Mouse (Mus musculus): ENCODE results near the gene Exph5.

Exph5 gene

DNA sequence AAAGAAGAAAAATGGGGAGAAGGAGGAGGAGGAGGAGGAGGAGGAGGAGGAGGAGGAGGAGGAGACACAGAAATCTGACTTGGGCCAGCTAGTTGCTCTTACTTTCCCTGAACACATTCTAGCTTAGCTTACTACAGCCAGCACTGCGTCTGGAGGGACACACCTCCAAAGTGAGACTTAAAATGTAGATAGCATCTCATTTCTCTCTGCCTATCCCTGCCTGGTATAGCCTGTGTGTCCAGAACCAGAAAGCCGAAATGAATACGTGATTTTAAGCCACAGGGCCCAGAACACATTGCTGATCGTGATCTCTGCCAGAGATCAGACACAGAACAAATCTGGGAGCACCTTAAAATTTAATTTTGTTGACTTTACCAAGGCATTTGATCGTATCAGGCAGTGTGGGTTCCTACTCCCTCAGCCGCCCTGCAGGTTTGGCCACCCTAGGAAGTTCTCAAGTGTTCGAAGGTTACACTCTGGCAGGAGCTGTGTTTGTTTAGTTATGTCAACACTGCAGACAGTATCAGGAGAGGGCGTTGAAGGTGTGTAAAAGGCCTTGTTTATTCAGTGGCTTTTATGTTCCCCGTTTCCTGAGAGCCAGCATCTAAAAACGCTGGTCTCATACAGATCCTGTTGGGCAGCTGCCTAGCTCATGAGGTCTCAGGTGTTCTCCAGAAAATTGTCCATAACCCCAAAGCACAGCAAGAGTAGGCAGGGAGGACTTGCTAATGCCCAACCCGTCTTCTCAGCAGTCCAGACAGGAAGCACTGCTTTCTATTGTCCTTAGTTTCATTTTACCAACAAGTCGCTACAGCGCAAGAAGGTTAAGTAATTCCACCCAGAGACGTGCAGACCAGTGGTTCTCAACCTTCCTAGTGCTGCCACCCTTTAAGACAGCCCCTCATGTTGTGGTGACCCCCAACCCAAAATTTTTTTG lies 55.0 kb downstream of the Exph5 start:
- no peak for DNase-seq (ENCODE audit: low spot score)

- no peak for DNase-seq (ENCODE audit: low spot score)
These were observed 69.9 kb downstream of the Exph5 start for GRCm38 (mm10) chr9:53371339-53371738.

GRCm38 (mm10) chr9:53375907-53376306 lies 74.4 kb downstream of the Exph5 start:
- DNase-seq (ENCODE audit: low spot score) = no peak

DNA sequence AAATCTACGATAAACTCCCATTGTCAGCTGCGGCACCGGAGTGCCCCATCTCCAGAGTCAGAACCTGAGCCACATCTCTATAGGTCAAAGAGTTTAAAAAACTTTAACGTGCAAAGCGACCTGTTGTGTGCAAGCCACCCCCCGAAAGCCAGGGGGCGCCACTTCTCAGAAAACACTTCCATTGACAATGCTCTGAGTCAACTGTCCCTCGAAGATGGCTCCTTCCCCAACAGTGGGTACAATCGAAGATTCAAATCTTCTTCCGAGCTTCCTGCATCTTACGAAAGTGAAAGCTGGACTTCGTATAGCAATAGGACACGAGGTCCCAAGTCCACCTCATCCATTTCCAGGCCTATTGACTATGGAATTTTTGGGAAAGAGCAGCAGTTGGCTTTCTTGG lies 75.3 kb downstream of the Exph5 start:
- DNase-seq (ENCODE audit: low spot score) = no peak

DNA sequence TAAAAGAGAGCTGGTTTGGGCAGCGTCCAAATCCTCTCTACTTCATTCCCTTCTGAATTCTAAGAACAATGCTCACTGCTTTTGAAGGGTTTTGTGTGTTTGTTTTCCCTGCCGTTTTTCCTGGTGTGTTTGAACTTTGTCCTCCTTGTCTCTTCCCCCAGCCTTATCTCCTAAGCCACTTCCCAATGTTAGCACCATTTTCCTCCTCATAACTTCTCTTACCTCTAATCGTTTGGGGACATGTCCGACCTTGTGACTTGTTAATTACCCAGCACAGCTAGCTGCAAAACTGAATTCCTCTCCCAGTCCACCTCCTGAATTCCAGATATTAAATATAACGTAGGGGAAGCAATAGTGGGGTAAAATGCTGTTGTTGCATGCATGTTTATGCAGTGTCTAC lies 76.1 kb downstream of the Exph5 start:
- DNase-seq (ENCODE audit: low spot score) = no peak

- DNase-seq (ENCODE audit: low spot score) = no peak
These were observed 76.7 kb downstream of the Exph5 start for GRCm38 (mm10) chr9:53378171-53378570.

GRCm38 (mm10) chr9:53380595-53380994 lies 79.1 kb downstream of the Exph5 start:
- DNase-seq (ENCODE audit: low spot score) = no peak

DNA sequence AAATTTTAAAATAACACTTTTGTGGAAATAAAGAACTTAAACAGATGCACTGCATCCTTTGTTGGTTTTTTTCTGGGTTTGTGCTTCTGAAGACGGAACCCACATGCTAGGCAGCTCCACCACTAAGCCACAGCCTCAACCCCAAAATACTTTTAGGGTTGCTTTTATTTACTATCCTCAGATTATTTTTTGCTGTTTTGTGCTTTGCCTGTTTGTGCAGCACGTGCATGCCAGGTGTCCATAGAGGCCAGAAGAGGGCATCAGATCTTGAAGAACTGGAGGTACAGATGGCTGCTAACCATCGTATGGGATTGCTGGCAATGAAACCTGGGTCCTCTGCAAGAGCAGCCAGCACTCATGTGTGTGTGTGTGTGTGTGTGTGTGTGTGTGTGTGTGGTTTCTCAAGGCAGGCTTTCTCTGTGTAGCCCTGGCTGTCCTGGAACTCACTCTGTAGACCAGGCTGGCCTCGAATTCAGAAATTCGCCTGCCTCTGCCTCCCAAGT lies 79.7 kb downstream of the Exph5 start:
- DNase-seq (ENCODE audit: low spot score) = no peak

DNA sequence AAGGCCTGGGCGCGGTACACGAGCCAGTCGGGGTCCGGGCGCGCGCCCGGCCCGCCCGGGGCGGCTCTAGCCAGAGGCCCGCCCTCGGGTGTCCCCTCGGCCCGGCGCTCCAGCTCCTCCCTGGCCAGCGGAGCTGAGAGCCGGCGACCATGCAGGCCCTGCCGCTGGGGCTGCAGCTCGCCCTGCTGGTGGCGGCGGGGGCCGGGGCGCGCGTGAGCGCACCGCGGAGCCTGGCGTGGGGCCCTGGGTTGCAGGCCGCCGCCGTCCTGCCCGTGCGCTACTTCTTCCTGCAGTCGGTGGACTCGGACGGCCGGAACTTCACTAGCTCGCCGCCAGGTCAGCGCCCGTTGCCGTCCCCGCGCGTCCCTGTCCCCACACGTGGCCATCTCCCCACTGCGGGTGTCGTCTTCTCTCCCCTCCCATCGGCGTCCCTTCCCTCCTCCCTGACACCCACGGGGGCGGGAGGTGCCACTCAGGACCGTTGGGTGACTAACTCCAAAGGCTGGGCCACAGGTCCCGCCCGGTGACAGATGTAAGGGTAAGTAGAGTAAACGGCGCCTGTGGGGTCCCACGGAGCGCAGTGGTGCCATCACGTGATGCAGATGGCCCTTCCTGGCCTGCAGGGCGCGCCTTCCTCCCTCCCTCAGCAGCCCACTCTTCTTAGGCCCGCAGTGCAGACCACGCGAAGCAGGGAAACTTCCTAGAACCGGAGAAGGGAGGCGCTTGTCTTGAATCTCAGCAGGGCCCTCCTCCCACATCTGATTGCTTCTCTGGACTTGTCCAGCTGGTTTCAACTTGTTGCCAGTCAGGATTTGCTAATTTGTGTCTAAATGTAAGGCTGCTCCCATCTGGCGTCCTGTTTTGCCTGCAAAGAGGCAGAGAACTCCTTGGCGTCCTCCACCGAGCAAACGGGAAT lies 82.7 kb downstream of the Exph5 start, which contains the start of gene Kdelc2:
Kdelc2 (plus strand) TSS at position 75 of the 916 bp plus-strand sequence.
- peak; percentile 79 for DNase-seq (ENCODE audit: low spot score)

DNA sequence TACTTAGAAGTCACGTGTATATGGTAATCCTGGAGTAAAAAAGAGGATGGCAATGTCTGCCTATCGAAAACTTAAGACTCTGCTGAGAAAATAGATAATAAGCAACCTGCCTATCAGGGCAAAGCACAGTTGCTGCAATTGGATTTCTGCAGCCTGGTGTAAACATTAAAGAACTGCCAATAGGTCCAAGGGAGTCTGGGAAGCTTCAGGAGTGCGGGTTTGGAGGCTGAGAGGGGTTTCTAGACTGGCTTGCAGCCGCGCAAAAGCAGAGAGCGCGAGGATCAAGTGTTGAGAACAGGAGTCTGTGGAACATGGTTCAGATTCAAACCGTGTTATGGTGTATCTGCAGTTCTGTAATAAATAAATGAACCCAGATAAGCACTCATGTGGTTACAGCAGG lies 83.4 kb downstream of the Exph5 start:
- no peak for DNase-seq (ENCODE audit: low spot score)

DNA sequence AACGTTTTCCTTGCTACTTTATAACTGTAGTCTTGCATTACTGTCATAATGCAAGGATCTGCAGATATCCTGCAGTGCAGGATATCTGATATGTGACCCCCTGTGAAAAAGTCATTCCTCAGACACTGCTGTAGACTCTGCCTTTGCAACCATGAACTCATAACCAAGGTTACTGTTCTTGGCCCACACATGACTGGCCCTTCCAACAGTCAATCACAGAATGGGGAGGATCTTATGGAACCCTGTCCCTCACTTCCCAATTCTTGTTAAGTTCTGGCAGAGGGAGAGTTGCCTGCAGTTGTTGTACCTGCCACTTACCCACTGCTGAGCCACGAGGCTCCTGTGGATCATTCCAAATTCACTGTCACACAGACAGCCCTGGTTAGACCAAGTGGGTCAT lies 86.0 kb downstream of the Exph5 start:
- no peak for DNase-seq (ENCODE audit: low spot score)

GRCm38 (mm10) chr9:53389109-53389508 lies 87.6 kb downstream of the Exph5 start:
- no peak for DNase-seq (ENCODE audit: low spot score)

GRCm38 (mm10) chr9:53390136-53390535 lies 88.7 kb downstream of the Exph5 start:
- no peak for DNase-seq (ENCODE audit: low spot score)

- DNase-seq (ENCODE audit: low spot score) = no peak
These were observed 96.4 kb downstream of the Exph5 start for GRCm38 (mm10) chr9:53397685-53398387.

DNA sequence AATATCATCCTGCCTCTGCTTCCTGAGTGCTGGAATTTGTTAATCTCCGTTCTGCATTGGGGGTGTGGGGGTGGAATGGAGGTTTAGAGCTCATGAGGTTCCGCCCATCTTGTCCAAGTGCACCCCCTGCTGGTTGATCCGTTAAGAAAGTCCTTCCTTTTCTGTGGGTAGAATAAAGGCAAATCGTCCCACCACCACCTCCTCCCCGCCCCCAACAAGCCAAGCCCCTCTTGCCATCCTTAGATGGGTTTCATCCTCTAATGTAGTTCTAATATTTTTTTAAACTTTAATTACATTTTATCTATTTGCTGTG lies 96.9 kb downstream of the Exph5 start:
- peak; percentile 63 for DNase-seq (ENCODE audit: low spot score)

DNA sequence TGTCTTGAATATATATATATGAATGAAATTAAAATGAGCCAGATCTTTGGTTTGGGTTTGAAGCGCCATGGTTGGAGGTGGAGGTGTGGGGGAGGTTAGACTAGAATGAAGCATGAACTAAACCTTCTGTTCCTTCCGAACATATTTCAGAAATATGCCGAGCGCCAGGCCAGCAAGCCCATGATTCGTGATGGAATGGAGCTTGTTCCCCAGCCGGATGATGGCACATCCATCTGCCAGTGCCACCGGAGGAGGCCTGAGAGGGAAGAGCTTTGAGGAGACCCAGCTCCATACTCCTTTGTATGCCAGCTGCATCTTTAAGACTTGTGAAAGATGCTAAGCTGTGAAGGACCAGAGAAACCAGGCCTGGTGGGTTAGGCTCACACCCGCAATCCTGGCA lies 98.1 kb downstream of the Exph5 start:
- no peak for DNase-seq (ENCODE audit: low spot score)

- no peak for DNase-seq (ENCODE audit: low spot score)
These were observed 99.2 kb downstream of the Exph5 start for GRCm38 (mm10) chr9:53400696-53401095.

GRCm38 (mm10) chr9:53401146-53401545 lies 99.7 kb downstream of the Exph5 start:
- no peak for DNase-seq (ENCODE audit: low spot score)

GRCm38 (mm10) chr9:53402291-53402711 lies 100.8 kb downstream of the Exph5 start, which contains the start of gene 4930550C14Rik:
4930550C14Rik (plus strand) TSS chr9:53402325.
- DNase-seq (ENCODE audit: low spot score) = no peak

DNA sequence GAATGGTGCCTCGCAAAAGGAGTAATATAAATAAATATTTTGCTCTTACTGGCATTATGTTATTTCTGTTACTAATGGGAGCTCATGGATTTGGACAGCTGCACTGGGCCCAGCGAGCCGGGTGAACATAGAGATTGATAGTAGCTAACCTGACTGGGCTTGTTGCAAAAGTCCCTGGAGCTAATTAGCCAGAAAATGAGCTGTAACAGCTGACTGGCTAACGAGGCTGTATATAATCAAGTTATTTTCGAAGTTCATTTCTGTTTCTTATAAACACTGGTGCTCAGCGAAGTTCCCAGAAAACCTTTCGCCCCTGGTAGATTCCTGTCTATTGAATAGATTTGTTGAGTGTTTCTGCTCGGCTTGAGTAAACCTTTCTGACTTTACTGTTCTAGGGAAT lies 101.5 kb downstream of the Exph5 start:
- DNase-seq (ENCODE audit: low spot score) = no peak

DNA sequence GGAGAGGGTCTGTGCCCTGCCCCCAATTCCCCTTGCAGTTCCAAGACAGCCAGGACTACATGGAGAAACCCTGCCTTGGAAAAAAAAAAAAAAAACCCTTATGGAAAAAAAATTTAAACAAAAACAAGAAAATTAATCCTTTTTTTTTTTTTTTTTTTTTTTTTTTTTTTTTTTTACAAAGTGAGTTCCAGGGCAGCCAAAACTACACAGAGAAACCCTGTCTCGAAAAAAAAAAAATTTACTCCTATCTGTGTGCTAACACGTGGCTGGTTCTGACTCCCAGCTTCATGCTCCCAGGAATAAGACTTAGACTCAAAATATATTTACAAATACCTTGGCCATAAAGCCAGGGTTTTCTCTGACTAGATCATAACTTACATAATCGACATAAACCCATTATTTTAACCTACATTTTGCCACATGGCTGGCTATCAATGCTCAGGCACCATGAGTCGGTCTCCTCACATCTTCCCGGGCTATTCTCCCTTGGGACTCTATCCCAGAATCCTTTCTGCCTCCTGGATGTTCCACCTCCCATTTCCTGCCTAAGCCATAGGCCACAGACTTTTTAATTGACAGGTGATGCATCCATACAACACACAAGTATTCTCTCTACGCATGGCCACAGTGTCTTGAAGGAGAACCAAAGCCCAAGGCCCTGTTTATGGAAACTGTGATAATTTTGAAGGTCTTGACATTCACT lies 102.7 kb downstream of the Exph5 start:
- DNase-seq (ENCODE audit: low spot score) = no peak

All from layer of hippocampus, adult 11-12 months (tissue).